Mouse (Mus musculus): Measurements from ENCODE around the gene 6030408B16Rik.

DNA sequence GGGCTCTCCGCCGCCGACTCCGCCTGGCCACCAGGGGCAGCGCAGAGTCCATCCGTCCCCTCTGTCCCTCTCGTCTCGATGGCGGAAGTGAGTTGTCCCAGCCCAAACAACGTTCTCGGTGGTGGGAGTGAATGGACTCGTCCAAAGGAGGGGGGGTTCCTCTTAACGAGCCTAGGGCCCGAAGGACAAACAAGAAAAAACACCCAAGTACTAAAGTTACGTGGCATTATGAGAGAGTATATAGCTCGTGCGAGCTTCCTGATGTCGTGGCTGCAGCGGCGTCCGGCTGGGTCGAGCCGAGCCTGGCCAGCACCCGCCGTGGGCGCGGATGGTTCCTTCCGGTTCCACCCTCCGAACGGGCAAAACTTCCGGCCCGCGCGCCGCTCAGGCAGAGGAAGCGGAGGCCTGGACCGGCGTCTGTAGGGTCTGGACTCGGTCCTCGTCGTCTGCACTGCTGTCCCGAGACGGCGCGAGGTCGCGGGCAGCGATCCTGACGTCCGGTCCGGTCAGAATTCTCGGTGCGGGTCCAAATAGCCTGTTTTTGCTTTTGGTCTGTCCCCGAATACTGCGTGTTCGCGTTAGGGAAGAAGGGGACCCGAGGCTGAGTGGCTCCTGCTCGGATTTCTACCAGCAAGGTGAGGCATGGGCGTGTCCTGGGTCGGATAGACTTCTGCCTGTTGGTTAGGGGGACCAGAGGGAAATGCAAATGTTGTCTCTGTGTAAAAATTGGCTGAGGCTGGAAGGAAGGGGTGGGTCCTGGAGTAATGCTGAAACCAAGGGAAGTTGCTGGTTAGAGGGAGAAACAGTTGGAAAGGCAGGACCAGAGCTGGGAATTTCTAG lies 8.9 kb upstream of the 6030408B16Rik start, which contains the start of gene Atg101:
- TF ChIP-seq POLR2A (IDR thresholded peaks at IDR 0.05; ENCODE audit: insufficient read depth, low read depth, low read length) (peak; percentile 94), EP300 (IDR thresholded peaks at IDR 0.05; ENCODE audit: insufficient read depth, low read depth, low read length) (0 out of 2 replicates have a peak, but pooled peaks have one; percentile 67)

All from heart, adult 2 months (tissue).